Mouse (Mus musculus) lung, adult 2 months (tissue): Measurements from ENCODE around the gene Cntnap5a.

Source experiments
- CTCF ChIP-seq: fragments of 200-500 bp; IDR thresholded peaks from 2 replicates; pipeline ENCODE4 v1.5.1; 2011; ENCODE audit warnings: mild to moderate bottlenecking, low read length, control low read depth; ENCODE audit not compliant: insufficient read depth
- POLR2A ChIP-seq: fragments of 200-500 bp; IDR thresholded peaks from 2 replicates; pipeline ENCODE4 v1.6.1; 2011; ENCODE audit warnings: low read depth, mild to moderate bottlenecking, control low read depth, low read length, borderline replicate concordance; ENCODE audit errors: extremely low read depth

GRCm38 (mm10) chr1:116306555-116306954 lies 622.0 kb downstream of the Cntnap5a start:
- TF ChIP-seq CTCF (no peak), POLR2A (no peak)
